Mouse (Mus musculus) E14TG2a.4 (cell line): ENCODE measurements around the gene Stard3.
A peak's percentile ranks its signal among the peaks of the same experiment; 100 is the strongest.

ENCODE experiments used
- H3K27me3 ChIP-seq: 2 replicates; pipeline ENCODE4 v1.6.1; 2014; ENCODE audit warnings: low read length, control low read depth; ENCODE audit not compliant: insufficient read depth
- H3K36me3 ChIP-seq: 2 replicates; pipeline ENCODE4 v1.6.1; 2014; ENCODE audit warnings: low read length, control low read depth; ENCODE audit not compliant: insufficient read depth
- H3K4me1 ChIP-seq: replicated peaks from 2 replicates; pipeline ENCODE4 v1.6.1; 2014; ENCODE audit warnings: low read depth, low read length, control low read depth
- H3K4me3 ChIP-seq: replicated peaks from 2 replicates; pipeline ENCODE4 v1.5.1; 2014; ENCODE audit warnings: mild to moderate bottlenecking, low read length
- H3K9me3 ChIP-seq: 2 replicates; pipeline ENCODE4 v1.6.1; 2014; ENCODE audit warnings: low read length, control low read depth
- CTCF ChIP-seq: conservative IDR thresholded peaks from 2 replicates; pipeline ENCODE4 v1.5.1; 2014; ENCODE audit warnings: low read length
- NANOG ChIP-seq: IDR thresholded peaks from 2 replicates; pipeline ENCODE4 v1.6.1; 2014; ENCODE audit warnings: borderline replicate concordance, low read length, mixed read lengths
- POU5F1 ChIP-seq: IDR thresholded peaks from 2 replicates; pipeline ENCODE4 v1.6.1; 2014; ENCODE audit warnings: low read length, borderline replicate concordance

Gene Stard3

DNA sequence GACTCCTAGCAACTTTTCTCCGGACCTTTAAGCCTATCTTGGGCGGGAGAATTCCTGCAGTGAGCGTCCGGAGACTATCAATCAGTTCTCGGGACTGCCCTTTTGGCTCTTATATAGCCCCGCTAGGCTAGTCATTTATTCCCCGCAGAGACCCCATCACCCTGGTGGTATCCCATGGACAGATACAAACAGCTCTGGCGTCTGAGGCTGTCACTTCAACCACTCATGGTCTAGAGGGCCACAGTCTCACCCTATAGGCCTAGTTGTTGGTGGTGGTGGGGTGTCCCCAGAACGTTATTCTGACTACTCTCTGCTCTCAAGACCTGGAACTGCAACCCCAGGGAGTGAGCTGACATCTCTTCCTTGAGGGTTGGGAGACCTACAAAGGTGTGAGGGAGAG is 8.9 kb upstream of the Stard3 start:
- Histone ChIP-seq H3K4me3 (peak overlapping the region; percentile 85), H3K27me3 (peaks cover 86% of the 10 kb centered on the region), H3K36me3 (no peaks in the 10 kb centered on the region), H3K4me1 (peaks cover 67% of the 10 kb centered on the region), H3K9me3 (no peaks in the 10 kb centered on the region)
- TF ChIP-seq POU5F1 (no peak), NANOG (no peak), CTCF (no peak)

DNA sequence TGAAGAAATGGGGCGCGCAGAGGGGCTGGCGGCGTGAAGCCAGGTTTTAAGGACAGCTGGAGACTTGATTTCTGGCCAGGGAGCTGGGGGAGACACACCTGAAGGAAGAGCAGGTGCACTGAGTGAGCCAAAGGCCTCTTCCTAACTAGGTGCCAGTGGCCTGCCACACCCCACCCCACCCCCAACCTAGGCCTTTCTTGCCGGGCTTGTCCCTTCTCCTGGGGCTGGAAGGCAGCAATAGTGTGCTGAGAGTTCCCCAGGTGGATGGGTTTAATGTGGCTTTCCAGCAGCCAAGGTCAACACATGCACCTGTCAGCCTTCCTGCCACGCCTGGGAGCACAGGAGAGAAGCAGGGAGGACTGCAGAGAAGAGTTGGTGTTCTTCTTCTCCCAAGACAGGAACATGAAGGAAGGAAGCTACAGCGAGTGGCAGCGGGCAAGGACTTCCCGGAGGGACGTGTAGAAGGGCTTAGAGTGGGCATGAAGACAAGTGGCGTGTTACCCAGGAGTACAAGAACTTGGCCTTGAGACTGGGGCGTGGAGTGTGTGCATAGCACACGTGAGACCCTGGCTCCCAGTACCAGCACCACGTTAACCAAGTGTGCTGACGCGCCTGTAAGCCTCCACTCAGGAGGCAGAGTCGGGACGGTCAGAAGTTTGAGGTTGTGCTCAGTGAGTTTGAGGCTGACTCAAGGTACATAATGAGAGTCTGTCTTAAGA is 5.7 kb upstream of the Stard3 start:
- Histone ChIP-seq H3K4me3 (no peak overlapping the region), H3K9me3 (no peaks in the 10 kb centered on the region), H3K27me3 (peaks cover 73% of the 10 kb centered on the region), H3K4me1 (peaks cover 81% of the 10 kb centered on the region), H3K36me3 (no peaks in the 10 kb centered on the region)
- TF ChIP-seq CTCF (no peak), NANOG (no peak), POU5F1 (no peak)

DNA sequence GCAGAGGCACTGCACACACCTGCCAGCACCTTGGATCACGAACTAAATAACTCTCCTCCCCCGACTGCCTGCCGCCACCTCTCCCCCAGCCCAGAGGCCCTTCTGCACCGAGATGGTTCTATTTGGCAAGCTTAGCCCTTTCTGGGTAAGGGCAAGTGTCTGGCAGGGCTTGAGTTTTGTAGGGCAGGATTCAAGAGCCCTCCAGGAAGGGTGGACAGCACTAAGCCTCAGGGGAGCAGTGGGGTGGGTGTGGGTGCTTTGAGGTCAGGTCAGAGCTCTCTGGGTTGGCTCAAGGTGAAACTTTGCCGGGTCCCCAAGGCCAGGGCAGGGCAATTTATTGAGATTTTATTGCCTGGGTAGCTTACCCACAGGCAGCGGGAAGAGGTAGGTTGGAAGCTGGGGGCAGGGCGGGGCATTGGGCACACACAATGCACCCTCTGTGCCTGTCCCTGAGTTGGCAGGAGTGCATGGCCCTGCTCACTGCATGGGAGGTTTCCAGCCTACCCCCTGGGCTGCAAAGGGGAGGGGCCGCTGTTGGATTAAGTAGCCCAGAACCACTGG is 4.4 kb upstream of the Stard3 start:
- Histone ChIP-seq H3K9me3 (no peaks in the 10 kb centered on the region), H3K27me3 (peaks cover 61% of the 10 kb centered on the region), H3K4me1 (peaks cover 76% of the 10 kb centered on the region), H3K4me3 (peak overlapping the region; percentile 35; the same call in 1 of the 2 replicates), H3K36me3 (no peaks in the 10 kb centered on the region)
- TF ChIP-seq CTCF, result no peak
- no peak for TF ChIP-seq POU5F1
- no peak for TF ChIP-seq NANOG

DNA sequence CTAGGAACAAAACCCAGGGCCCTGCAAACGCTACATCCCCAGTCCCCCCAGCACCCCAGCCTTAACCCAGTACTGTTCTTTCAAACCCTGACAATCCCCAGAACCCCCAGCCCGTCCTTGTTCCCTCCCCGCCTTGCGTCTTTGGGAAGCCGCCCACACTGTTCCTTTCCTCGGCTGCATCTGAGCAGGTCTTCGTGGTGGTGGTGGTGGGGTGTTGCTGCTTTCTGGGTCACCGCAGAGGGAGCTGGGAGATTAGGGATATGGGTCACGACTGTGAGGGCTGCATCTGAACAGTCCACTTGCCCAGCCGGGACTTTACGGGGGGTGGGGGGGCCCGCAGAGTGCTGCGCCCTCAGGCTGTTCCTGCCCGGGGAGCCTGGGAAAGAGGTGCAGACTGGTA is 3.7 kb upstream of the Stard3 start:
- H3K9me3 ChIP-seq, result no peaks in the 10 kb centered on the region
- no peaks in the 10 kb centered on the region for H3K36me3 ChIP-seq
- peaks cover 77% of the 10 kb centered on the region for H3K4me1 ChIP-seq
- peaks cover 54% of the 10 kb centered on the region for H3K27me3 ChIP-seq
- TF ChIP-seq POU5F1, result no peak
- peak overlapping the region; percentile 32; the same call in 1 of the 2 replicates for H3K4me3 ChIP-seq

DNA sequence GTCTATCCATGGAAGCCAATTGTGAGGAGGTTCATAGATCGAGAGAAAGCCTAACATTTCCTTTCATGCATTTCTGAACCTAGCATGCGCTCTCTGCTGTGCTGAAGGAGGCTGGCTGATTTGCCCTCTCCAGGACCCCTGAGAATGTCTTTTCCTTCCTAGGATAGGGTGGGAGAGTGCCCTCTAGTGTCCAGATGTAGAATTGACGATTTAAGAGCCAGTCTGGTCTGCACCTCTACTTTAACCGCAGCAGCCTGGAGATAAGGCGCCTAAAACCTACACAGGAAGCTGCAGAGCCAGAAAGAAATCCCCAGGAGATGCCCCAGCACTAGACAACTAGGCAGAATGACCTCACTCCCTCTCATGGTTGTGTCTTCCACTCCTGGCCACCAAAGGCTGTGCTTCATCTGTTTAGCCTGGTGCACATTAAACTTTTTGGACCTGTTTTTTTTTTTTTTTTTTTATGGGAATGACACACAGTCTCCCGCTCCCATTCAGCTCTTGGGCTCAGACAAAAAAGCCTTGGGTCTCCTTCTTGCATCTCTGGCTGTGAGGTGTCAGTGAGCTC is 2.4 kb upstream of the Stard3 start:
- TF ChIP-seq CTCF (peak; percentile 76), POU5F1 (no peak)
- no peak overlapping the region for H3K4me3 ChIP-seq
- H3K4me1 ChIP-seq, result peaks cover 79% of the 10 kb centered on the region
- peaks cover 8% of the 10 kb centered on the region; the same call in 1 of the 2 replicates for H3K36me3 ChIP-seq
- peaks cover 41% of the 10 kb centered on the region for H3K27me3 ChIP-seq
- H3K9me3 ChIP-seq, result no peaks in the 10 kb centered on the region

DNA sequence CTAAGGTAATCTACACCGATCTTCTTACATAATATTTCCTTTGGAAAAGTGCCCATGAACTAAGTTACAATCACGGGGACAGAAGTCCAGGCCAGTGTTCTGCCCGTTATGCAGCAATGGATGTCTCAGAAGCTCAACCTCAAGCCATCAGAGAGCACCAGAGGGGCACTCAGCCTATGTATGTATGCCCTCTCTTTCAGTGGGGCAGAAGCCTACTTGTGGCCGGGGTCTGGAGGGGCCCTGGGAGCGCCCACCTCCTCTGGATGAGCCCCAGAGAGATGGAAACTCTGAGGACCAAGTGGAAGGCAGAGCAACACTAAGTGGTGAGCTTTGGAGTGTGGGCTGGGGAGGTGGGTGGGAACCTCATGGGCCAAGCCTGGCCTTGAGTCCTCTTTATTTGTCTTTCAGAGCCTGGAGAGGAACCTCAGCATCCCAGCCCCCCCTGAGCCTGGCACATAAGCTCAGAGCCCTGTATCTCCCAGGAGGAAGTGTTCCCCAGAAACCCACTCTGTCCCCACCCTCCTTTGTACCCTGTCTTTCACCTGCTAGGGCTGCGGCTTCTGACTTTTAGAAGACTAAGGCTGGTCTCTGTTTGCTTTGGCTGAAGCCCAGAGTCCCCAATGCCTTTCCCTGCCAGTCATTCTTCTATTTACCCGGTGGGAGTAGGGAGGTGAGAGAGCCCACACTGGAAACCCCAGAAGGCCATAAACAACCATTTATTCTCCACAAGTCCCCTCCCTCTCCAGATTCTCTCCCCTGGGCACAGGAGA is 1.4 kb upstream of the Stard3 start:
- Histone ChIP-seq H3K27me3 (peaks cover 31% of the 10 kb centered on the region), H3K9me3 (no peaks in the 10 kb centered on the region), H3K4me3 (0 out of 2 replicates have a peak overlapping the region, but pooled peaks have one; percentile 87), H3K36me3 (peaks cover 8% of the 10 kb centered on the region; the same call in 1 of the 2 replicates), H3K4me1 (peaks cover 83% of the 10 kb centered on the region)
- TF ChIP-seq CTCF (no peak), POU5F1 (no peak), NANOG (no peak)

DNA sequence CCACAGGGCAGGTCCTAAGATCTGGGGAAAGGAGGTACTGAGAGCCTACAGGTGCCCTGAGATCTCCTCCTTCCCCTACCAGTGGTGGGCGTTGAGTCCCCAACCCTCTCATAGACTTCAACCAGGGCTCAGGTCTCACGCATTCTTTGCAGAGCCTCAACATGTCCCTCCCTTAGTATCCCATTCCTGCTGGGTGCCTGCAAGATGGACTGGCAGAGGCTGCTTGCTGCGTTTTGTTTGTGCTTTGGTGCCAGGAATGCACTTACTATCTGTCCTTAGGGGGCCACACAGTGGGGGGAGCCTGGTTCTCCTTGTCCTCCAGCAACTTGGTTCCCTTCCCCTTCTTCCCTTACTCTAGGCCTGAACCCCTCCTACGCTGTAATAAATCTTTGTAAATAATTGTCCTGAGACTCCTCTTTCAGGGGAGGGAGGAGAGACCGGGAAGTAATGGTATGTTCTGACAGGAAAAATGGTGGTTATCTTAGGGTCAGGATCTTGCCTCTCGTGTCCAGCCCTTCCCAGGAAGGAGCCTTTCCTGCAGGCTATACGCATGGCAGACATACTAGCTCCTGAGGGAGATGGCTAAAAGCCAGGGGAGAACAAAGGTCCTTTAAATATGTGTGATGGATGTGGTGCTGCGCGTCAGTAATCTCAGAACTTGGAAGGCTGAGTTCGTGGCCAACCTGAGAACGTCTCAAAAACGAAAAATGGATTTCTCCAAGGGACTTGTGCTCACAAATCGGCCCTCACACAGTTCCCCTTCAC is 590 bp upstream of the Stard3 start:
- Histone ChIP-seq H3K36me3 (peaks cover 8% of the 10 kb centered on the region; the same call in 1 of the 2 replicates), H3K9me3 (no peaks in the 10 kb centered on the region), H3K4me1 (peaks cover 83% of the 10 kb centered on the region), H3K4me3 (peak overlapping the region; percentile 87), H3K27me3 (peaks cover 23% of the 10 kb centered on the region)
- TF ChIP-seq CTCF, result no peak
- TF ChIP-seq NANOG, result no peak
- TF ChIP-seq POU5F1, result no peak

DNA sequence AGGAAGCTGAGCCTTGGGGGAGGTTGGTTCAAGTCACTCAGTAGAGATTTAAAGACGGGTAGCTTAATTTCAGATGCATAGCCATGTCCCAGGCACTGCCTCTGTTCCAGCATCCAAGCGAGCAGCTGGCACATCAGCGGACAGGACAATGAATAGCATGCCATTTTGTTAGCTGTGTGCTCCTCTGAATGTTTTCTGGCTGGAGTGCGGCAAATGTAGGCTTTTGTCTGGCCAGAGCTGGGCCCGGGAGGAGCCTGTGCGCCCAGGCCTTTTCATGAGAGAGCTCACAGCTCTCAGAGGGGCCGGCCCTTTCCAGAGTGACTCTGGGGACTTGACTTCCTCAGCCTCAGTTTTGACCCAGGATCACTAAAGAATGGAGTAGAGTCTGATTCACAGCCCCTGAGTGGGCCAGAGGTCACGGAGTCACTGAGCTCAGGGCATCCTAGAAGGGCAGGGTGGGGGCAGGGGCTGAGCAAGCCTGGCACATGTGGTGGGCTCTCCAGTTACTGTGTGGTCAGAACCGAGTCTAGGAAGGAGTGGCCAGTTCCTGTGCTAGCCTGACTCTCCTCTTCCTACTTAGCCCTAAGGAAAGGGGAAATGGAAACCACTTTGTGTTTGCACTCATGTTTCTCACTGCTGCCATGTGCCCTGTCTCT is 2.8 kb downstream of the Stard3 start:
- TF ChIP-seq POU5F1 (no peak), NANOG (no peak), CTCF (no peak)
- H3K4me1 ChIP-seq, result peaks cover 58% of the 10 kb centered on the region
- no peak overlapping the region for H3K4me3 ChIP-seq
- H3K27me3 ChIP-seq, result no peaks in the 10 kb centered on the region
- H3K36me3 ChIP-seq, result peaks cover 8% of the 10 kb centered on the region; the same call in 1 of the 2 replicates
- H3K9me3 ChIP-seq, result no peaks in the 10 kb centered on the region
